In genomic region chr15:85070561-85070960, GRCm38 (mm10) we compare ENCODE assay signal across 10 mouse cellular contexts. TPM values are rescaled to one million over a fixed set of nuclear protein-coding genes. Genes with fewer than 3 reads are reported as not detected.
A peak's percentile ranks its signal among the peaks of the same experiment; 100 is the strongest.
DNase-seq lines count a peak whose midpoint lies in the region; ATAC-seq and TF ChIP-seq lines count a peak whose summit lies in the region.
"Had no signal": no experiment of that assay in that cellular context is flagged by ENCODE, and none has a peak within 500 bp of the region (broad histone marks: within the 10 kb centered on the region; RNA-seq: fewer than 3 reads in every experiment).

No protein-coding gene starts in this region.

- peak; percentile 92 for TF ChIP-seq RAD21 in CH12.LX (IDR thresholded peaks at IDR 0.05; ENCODE audit: low read depth, low read length)

- peak; percentile 71 for DNase-seq in kidney, adult 2 months
- DNase-seq in CH12.LX (ENCODE audit: extremely low read depth), result peak; percentile 47
- peak; percentile 65 for DNase-seq in ZHBTc4 (ENCODE audit: low read depth, low spot score)
- DNase-seq in embryonic facial prominence, embryonic 14.5 days (ENCODE audit: low spot score), result peak; percentile 73
- peak; percentile 14 to 64 for DNase-seq in layer of hippocampus, postnatal 14 days (ENCODE audit: low spot score in 2 of 2)
- DNase-seq in right cerebral cortex, postnatal 36 days (ENCODE audit: low spot score in 2 of 2), result no peak

- H3K27ac ChIP-seq in kidney, adult 2 months (ENCODE audit: insufficient read depth, low read depth, low read length), result no peak overlapping the region
- no peak overlapping the region for H3K27ac ChIP-seq in kidney, embryonic 14.5 days (ENCODE audit: low read depth, low read length)
- H3K27ac ChIP-seq in CH12.LX (ENCODE audit: insufficient read depth, low read depth), result no peak overlapping the region
- no peak overlapping the region for H3K27ac ChIP-seq in embryonic facial prominence, embryonic 14.5 days (replicated peaks; ENCODE audit: low read depth, low read length)

- H3K9ac ChIP-seq in kidney, embryonic 14.5 days (ENCODE audit: low read depth, low read length), result no peak overlapping the region
- no peak overlapping the region for H3K9ac ChIP-seq in CH12.LX (ENCODE audit: insufficient read depth, low read depth)
- H3K9ac ChIP-seq in embryonic facial prominence, embryonic 14.5 days (ENCODE audit: low read depth, low read length), result no peak overlapping the region

- dilution Hi-C loops in CH12.LX (cut with MboI; ENCODE audit: extremely low pct_ligation_motif_present, extremely low pct_unique_long_range_greater_than_20kb, low sequenced_read_pairs), result no loop called here

- peaks cover 4% of the 10 kb centered on the region; the same call in 1 of the 2 replicates for H3K4me1 ChIP-seq in kidney, adult 2 months (ENCODE audit: control insufficient read depth, insufficient read depth, low read length)
- H3K4me1 ChIP-seq in kidney, embryonic 14.5 days (ENCODE audit: control insufficient read depth, insufficient read depth, low read length), result no peaks in the 10 kb centered on the region
- no peaks in the 10 kb centered on the region for H3K4me1 ChIP-seq in CH12.LX (ENCODE audit: control insufficient read depth in 1 of 2, insufficient read depth in 2 of 2)
- H3K4me1 ChIP-seq in embryonic facial prominence, embryonic 14.5 days (ENCODE audit: control insufficient read depth, insufficient read depth, low read length), result no peaks in the 10 kb centered on the region

- ATAC-seq in kidney, embryonic 14.5 days (ENCODE audit: low FRiP score, low TSS enrichment), result no peak
- ATAC-seq in embryonic facial prominence, embryonic 14.5 days (ENCODE audit: low read depth), result no peak
- peak; percentile 63; the same call in 1 of the 2 replicates for ATAC-seq in neutrophil, adult 5-6 weeks (ENCODE audit: extremely low read depth, insufficient number of reproducible peaks, low FRiP score, poor library complexity, severe bottlenecking)

- no peaks in the 10 kb centered on the region for H3K79me2 ChIP-seq in CH12.LX (replicated peaks; ENCODE audit: control insufficient read depth, extremely low read depth, insufficient read depth, poor library complexity, severe bottlenecking)

- no peak overlapping the region for H3K4me2 ChIP-seq in kidney, embryonic 14.5 days (replicated peaks; ENCODE audit: low read depth, low read length)
- no peak overlapping the region for H3K4me2 ChIP-seq in CH12.LX (ENCODE audit: insufficient read depth, low read depth, poor library complexity, severe bottlenecking)
- no peak overlapping the region for H3K4me2 ChIP-seq in embryonic facial prominence, embryonic 14.5 days (ENCODE audit: low read depth, low read length)

- H3K36me3 ChIP-seq in kidney, adult 2 months (ENCODE audit: control insufficient read depth, insufficient read depth, low read length), result no peaks in the 10 kb centered on the region
- no peaks in the 10 kb centered on the region for H3K36me3 ChIP-seq in kidney, embryonic 14.5 days (ENCODE audit: control insufficient read depth, insufficient read depth, low read length)
- H3K36me3 ChIP-seq in CH12.LX (replicated peaks in 1 of 2; ENCODE audit: control insufficient read depth in 1 of 2, insufficient read depth in 1 of 2, low read length in 1 of 2), result no peaks in the 10 kb centered on the region
- H3K36me3 ChIP-seq in embryonic facial prominence, embryonic 14.5 days (ENCODE audit: control insufficient read depth, insufficient read depth, low read length), result no peaks in the 10 kb centered on the region

- TF ChIP-seq EP300 in CH12.LX (IDR thresholded peaks at IDR 0.05; ENCODE audit: low read length), result no peak

- TF ChIP-seq POLR2A in kidney, adult 2 months (IDR thresholded peaks at IDR 0.05; ENCODE audit: low read depth, low read length), result no peak
- no peak for TF ChIP-seq POLR2A in CH12.LX (IDR thresholded peaks at IDR 0.05; ENCODE audit: low read depth, low read length)

- WGBS in kidney, adult 2 months, result 19% methylated on average over 2 of the region's 2 CpGs
- WGBS in kidney, embryonic 14.5 days, result 30% methylated on average over 2 of the region's 2 CpGs
- WGBS in embryonic facial prominence, embryonic 14.5 days, result 37% methylated on average over 2 of the region's 2 CpGs

- TF ChIP-seq CTCF in kidney, adult 2 months (conservative IDR thresholded peaks at IDR 0.05; ENCODE audit: insufficient read depth, insufficient read length, low read depth, low read length), result peak; percentile 27; the same call in 1 of the 2 replicates
- TF ChIP-seq CTCF in CH12.LX (conservative IDR thresholded peaks at IDR 0.05 in 1 of 2, IDR thresholded peaks at IDR 0.05 in 1 of 2; ENCODE audit: low read depth in 2 of 2, low read length in 2 of 2), result peak; percentile 85 to 92

- no peaks in the 10 kb centered on the region for H3K27me3 ChIP-seq in kidney, adult 2 months (replicated peaks; ENCODE audit: control insufficient read depth, insufficient read depth, low read length)
- H3K27me3 ChIP-seq in kidney, embryonic 14.5 days (ENCODE audit: control insufficient read depth, insufficient read depth, low read length), result no peaks in the 10 kb centered on the region
- H3K27me3 ChIP-seq in CH12.LX (replicated peaks), result no peaks in the 10 kb centered on the region
- H3K27me3 ChIP-seq in embryonic facial prominence, embryonic 14.5 days (replicated peaks; ENCODE audit: control insufficient read depth, insufficient read depth, low read length), result no peaks in the 10 kb centered on the region

- H3K9me3 ChIP-seq in kidney, embryonic 14.5 days (ENCODE audit: control insufficient read depth, low read length), result no peaks in the 10 kb centered on the region
- H3K9me3 ChIP-seq in CH12.LX (replicated peaks; ENCODE audit: low read length), result no peaks in the 10 kb centered on the region
- H3K9me3 ChIP-seq in embryonic facial prominence, embryonic 14.5 days (ENCODE audit: control insufficient read depth, low read length), result no peaks in the 10 kb centered on the region

- no peak overlapping the region for H3K4me3 ChIP-seq in kidney, adult 2 months (ENCODE audit: insufficient read depth, low read depth, low read length)
- H3K4me3 ChIP-seq in kidney, embryonic 14.5 days (ENCODE audit: low read length), result no peak overlapping the region
- no peak overlapping the region for H3K4me3 ChIP-seq in CH12.LX (replicated peaks in 1 of 3; ENCODE audit: low read depth in 2 of 3, low read length in 2 of 3, poor library complexity in 1 of 3)
- no peak overlapping the region for H3K4me3 ChIP-seq in embryonic facial prominence, embryonic 14.5 days (ENCODE audit: low read depth, low read length)
- H3K4me3 ChIP-seq: myocyte had no signal

- in situ Hi-C loops in CH12.LX (cut with MboI; ENCODE audit: low pct_ligation_motif_present, low pct_unique_long_range_greater_than_20kb, low sequenced_read_pairs), result loop anchor here (10.0 kb wide), 1 partner anchor 66 kb away; no protein-coding TSS in a partner anchor

TF ChIP-seq in CH12.LX, 34 proteins besides CTCF, POLR2A, EP300 and RAD21:
- TF ChIP-seq UBTF (IDR thresholded peaks at IDR 0.05; ENCODE audit: low read depth, low read length) (no peak), TBP (conservative IDR thresholded peaks at IDR 0.05; ENCODE audit: low read depth, low read length) (0 out of 2 replicates have a peak, but pooled peaks have one; percentile 13), SMC3 (IDR thresholded peaks at IDR 0.05; ENCODE audit: low read depth, low read length) (peak; percentile 87), MXI1 (IDR thresholded peaks at IDR 0.05; ENCODE audit: low read depth, low read length) (no peak), POLR2AphosphoS2 (IDR thresholded peaks at IDR 0.05; ENCODE audit: low read depth, low read length) (no peak), TCF12 (IDR thresholded peaks at IDR 0.05; ENCODE audit: low read depth, low read length) (no peak), GABPA (IDR thresholded peaks at IDR 0.05; ENCODE audit: insufficient replicate concordance, low read depth, low read length) (no peak), MAX (IDR thresholded peaks at IDR 0.05; ENCODE audit: low read length) (no peak), PAX5 (IDR thresholded peaks at IDR 0.05; ENCODE audit: low read length) (no peak), CHD2 (IDR thresholded peaks at IDR 0.05; ENCODE audit: low read length) (no peak), JUND (conservative IDR thresholded peaks at IDR 0.05; ENCODE audit: low read depth, low read length) (no peak)

RNA-seq across cellular contexts. Expression of gene Fam118a, which starts 41.8 kb away (rescaled TPM):
- 4.1 and 4.9 TPM in 2 replicates for polyA plus RNA-seq in kidney, adult 2 months (2012; rRNA removed)
- polyA plus RNA-seq in kidney, embryonic 14.5 days (2014; fragmentation: Nextera tagmentation; extraction: Ambion mirVana), result 17.3 and 23.2 TPM in 2 replicates
- total RNA-seq in CH12.LX (2012; rRNA removed) (13.1 and 14.1 TPM in 2 replicates), CH12.LX (2014; rRNA removed) (18.2 and 18.4 TPM in 2 replicates)
- 15.0 and 15.5 TPM in 2 replicates for polyA plus RNA-seq in CH12.LX (2012; ENCODE audit: insufficient read length, low read depth)
- 21.9 and 23.1 TPM in 2 replicates for polyA plus RNA-seq in embryonic facial prominence, embryonic 14.5 days (2014; fragmentation: Nextera tagmentation; extraction: Ambion mirVana)
- total RNA-seq in layer of hippocampus, postnatal 14 days (2021), result 10 to 100 TPM; 26.2 to 27.3 TPM
- 9.4 and 13.8 TPM in 2 replicates for total RNA-seq in neutrophil, adult 5-6 weeks (2017)

RNA-seq across cellular contexts. Expression of gene Upk3a, which starts 53.6 kb away (rescaled TPM):
- polyA plus RNA-seq in kidney, adult 2 months (2012; rRNA removed), result 19.6 and 24.9 TPM in 2 replicates
- polyA plus RNA-seq in kidney, embryonic 14.5 days (2014; fragmentation: Nextera tagmentation; extraction: Ambion mirVana), result 11.9 and 12.6 TPM in 2 replicates
- not detected in 2 replicates for total RNA-seq in CH12.LX (2012; rRNA removed)
- total RNA-seq in CH12.LX (2014; rRNA removed), result not detected in 2 replicates
- not detected in 2 replicates for polyA plus RNA-seq in CH12.LX (2012; ENCODE audit: insufficient read length, low read depth)
- polyA plus RNA-seq in embryonic facial prominence, embryonic 14.5 days (2014; fragmentation: Nextera tagmentation; extraction: Ambion mirVana), result 8.3 and 13.0 TPM in 2 replicates
- total RNA-seq in layer of hippocampus, postnatal 14 days (2021), result not detected
- not detected in 2 replicates for total RNA-seq in neutrophil, adult 5-6 weeks (2017)
- polyA plus RNA-seq: heart, embryonic 14.5 days; myocyte had no signal

Comparison
In these comparisons a context has a peak if more than half of its experiments do, and no peak if none do; other contexts are left out.
1. DNase-seq: peak in kidney, adult 2 months (single experiment), CH12.LX (single experiment), ZHBTc4 (single experiment), embryonic facial prominence, embryonic 14.5 days (single experiment) and layer of hippocampus, postnatal 14 days (2 of 2); none in right cerebral cortex, postnatal 36 days (0 of 2).